Mouse (Mus musculus) CH12.LX (cell line): ENCODE measurements around the gene Tbc1d9b. TPM values are rescaled to one million over a fixed set of nuclear protein-coding genes. Genes with fewer than 3 reads are reported as not detected.
A peak's percentile ranks its signal among the peaks of the same experiment; 100 is the strongest.

Source experiments
- DNase-seq: peaks from one replicate; pipeline ENCODE4 v3.0.0-alpha.2; 2013; ENCODE audit errors: extremely low read depth
- H3K27ac ChIP-seq: 2 replicates; pipeline ENCODE4 v1.5.1; 2012; ENCODE audit warnings: low read depth, mild to moderate bottlenecking, control low read depth, moderate library complexity; ENCODE audit not compliant: insufficient read depth
- H3K27me3 ChIP-seq: replicated peaks from 2 replicates; pipeline ENCODE3; 2012; ENCODE audit warnings: inconsistent platforms
- H3K36me3 ChIP-seq, 2 experiments: replicated peaks in 1 of 2; 2 replicates each; pipeline versions ENCODE3 to v1.6.1; 2012; ENCODE audit warnings: inconsistent platforms in 1 of 2, low read length in 1 of 2, mild to moderate bottlenecking in 1 of 2, mixed read lengths in 1 of 2, moderate library complexity in 1 of 2; ENCODE audit not compliant: control insufficient read depth in 1 of 2, insufficient read depth in 1 of 2
- H3K4me1 ChIP-seq, 2 experiments: 2 replicates each; pipeline ENCODE4 v1.6.1; 2012; ENCODE audit warnings: inconsistent platforms in 1 of 2, moderate library complexity in 1 of 2; ENCODE audit not compliant: insufficient read depth in 2 of 2, control insufficient read depth in 1 of 2
- H3K4me2 ChIP-seq: 2 replicates; pipeline ENCODE4 v1.6.1; 2012; ENCODE audit warnings: low read depth, mild to moderate bottlenecking, control low read depth; ENCODE audit not compliant: poor library complexity, insufficient read depth, severe bottlenecking
- H3K4me3 ChIP-seq, 3 experiments: fragments of 150-350 bp in 1 of 3; sonication (generic) in 1 of 3; replicated peaks in 1 of 3; 2 replicates each; pipeline versions ENCODE3 to v1.5.1; 2011 to 2012; ENCODE audit warnings: low read depth in 2 of 3, low read length in 2 of 3, mild to moderate bottlenecking in 2 of 3, moderate library complexity in 2 of 3, control low read depth in 1 of 3, improper control_type of control experiment in 1 of 3, inconsistent platforms in 1 of 3, mixed read lengths in 1 of 3; ENCODE audit not compliant: poor library complexity in 1 of 3
- H3K79me2 ChIP-seq: replicated peaks from 2 replicates; pipeline ENCODE4 v1.6.1; 2012; ENCODE audit warnings: mild to moderate bottlenecking, moderate library complexity; ENCODE audit not compliant: control insufficient read depth, poor library complexity, insufficient read depth, severe bottlenecking; ENCODE audit errors: extremely low read depth
- H3K9ac ChIP-seq: 2 replicates; pipeline ENCODE4 v1.6.1; 2012; ENCODE audit warnings: low read depth, mild to moderate bottlenecking, control low read depth, moderate library complexity; ENCODE audit not compliant: insufficient read depth
- H3K9me3 ChIP-seq: replicated peaks from 2 replicates; pipeline ENCODE3; 2012; ENCODE audit warnings: low read length, inconsistent platforms, mixed read lengths
- BHLHE40 ChIP-seq: IDR thresholded peaks from 2 replicates; pipeline ENCODE4 v1.6.1; 2011; ENCODE audit warnings: mild to moderate bottlenecking, low read depth, low read length, improper control_type of control experiment
- CHD2 ChIP-seq: IDR thresholded peaks from 2 replicates; pipeline ENCODE4 v1.6.1; 2011; ENCODE audit warnings: low read length, improper control_type of control experiment
- CTCF ChIP-seq, 2 experiments: IDR thresholded peaks in 1 of 2; conservative IDR thresholded peaks in 1 of 2; 2 replicates each; pipeline ENCODE4 v1.5.1; 2011 to 2012; ENCODE audit warnings: low read depth in 2 of 2, low read length in 2 of 2, improper control_type of control experiment in 1 of 2, inconsistent platforms in 1 of 2, mild to moderate bottlenecking in 1 of 2, moderate library complexity in 1 of 2
- ELF1 ChIP-seq: IDR thresholded peaks from 2 replicates; pipeline ENCODE4 v1.6.1; 2014; ENCODE audit warnings: low read depth, mild to moderate bottlenecking, inconsistent platforms, low read length, improper control_type of control experiment
- GABPA ChIP-seq: IDR thresholded peaks from 2 replicates; pipeline ENCODE4 v1.6.1; 2012; ENCODE audit warnings: low read depth, low read length, improper control_type of control experiment, inconsistent platforms; ENCODE audit not compliant: insufficient replicate concordance
- JUN ChIP-seq: IDR thresholded peaks from 2 replicates; pipeline ENCODE4 v1.6.1; 2011; ENCODE audit warnings: low read depth, mild to moderate bottlenecking, low read length, improper control_type of control experiment, moderate library complexity; ENCODE audit not compliant: insufficient read depth
- JUND ChIP-seq: conservative IDR thresholded peaks from 2 replicates; pipeline ENCODE4 v1.6.1; 2011; ENCODE audit warnings: low read depth, low read length, improper control_type of control experiment
- MAFK ChIP-seq: IDR thresholded peaks from 2 replicates; pipeline ENCODE4 v1.6.1; 2011; ENCODE audit warnings: low read length, improper control_type of control experiment; ENCODE audit not compliant: insufficient replicate concordance
- MAX ChIP-seq: IDR thresholded peaks from 2 replicates; pipeline ENCODE4 v1.6.1; 2011; ENCODE audit warnings: low read length, improper control_type of control experiment
- MXI1 ChIP-seq: IDR thresholded peaks from 2 replicates; pipeline ENCODE4 v1.6.1; 2011; ENCODE audit warnings: mild to moderate bottlenecking, low read depth, low read length, improper control_type of control experiment
- NRF1 ChIP-seq: IDR thresholded peaks from 2 replicates; pipeline ENCODE4 v1.6.1; 2014; ENCODE audit warnings: low read depth, mild to moderate bottlenecking, inconsistent platforms, low read length, improper control_type of control experiment, moderate library complexity
- RAD21 ChIP-seq: IDR thresholded peaks from 2 replicates; pipeline ENCODE4 v1.6.1; 2011; ENCODE audit warnings: low read depth, mild to moderate bottlenecking, low read length, improper control_type of control experiment, moderate library complexity
- RCOR1 ChIP-seq: conservative IDR thresholded peaks from 2 replicates; pipeline ENCODE4 v1.6.1; 2012; ENCODE audit warnings: low read depth, mild to moderate bottlenecking, inconsistent platforms, low read length, improper control_type of control experiment
- SMC3 ChIP-seq: IDR thresholded peaks from 2 replicates; pipeline ENCODE4 v1.6.1; 2011; ENCODE audit warnings: low read depth, low read length, improper control_type of control experiment
- ZMIZ1 ChIP-seq: IDR thresholded peaks from 2 replicates; pipeline ENCODE4 v1.6.1; 2012; ENCODE audit warnings: low read depth, mild to moderate bottlenecking, inconsistent platforms, low read length, improper control_type of control experiment
- dilution Hi-C: fragments of 300-500 bp; cut with MboI; formaldehyde crosslinking; loops from 2 replicates; pipeline ENCODE4 v1.14.3; 2020; ENCODE audit warnings: low sequenced_read_pairs; ENCODE audit not compliant: extremely low pct_unique_long_range_greater_than_20kb, extremely low pct_ligation_motif_present
- in situ Hi-C: fragments of 300-500 bp; cut with MboI; formaldehyde crosslinking; loops from 3 replicates; pipeline ENCODE4 v1.14.3; 2019; ENCODE audit warnings: low sequenced_read_pairs, low pct_ligation_motif_present, low pct_unique_long_range_greater_than_20kb, mixed read lengths
- polyA plus RNA-seq: library from polyadenylated mRNA; unstranded; fragments of >175 nt; gene quantifications from 2 replicates; pipeline ENCODE4 v1.2.1, GENCODE M21; 2012; ENCODE audit warnings: low read depth; ENCODE audit not compliant: insufficient read length
- total RNA-seq, 2 experiments: library from RNA; depleted of rRNA; stranded (reverse); fragments of 300-350 nt in 1 of 2; fragments of >200 nt in 1 of 2; gene quantifications; 2 replicates each; pipeline ENCODE4 v1.2.3; 2012 to 2014

Gene Tbc1d9b
- total and polyA plus RNA-seq, 3 experiments = 14.1 to 28.6 (median 27.9) TPM

DNA sequence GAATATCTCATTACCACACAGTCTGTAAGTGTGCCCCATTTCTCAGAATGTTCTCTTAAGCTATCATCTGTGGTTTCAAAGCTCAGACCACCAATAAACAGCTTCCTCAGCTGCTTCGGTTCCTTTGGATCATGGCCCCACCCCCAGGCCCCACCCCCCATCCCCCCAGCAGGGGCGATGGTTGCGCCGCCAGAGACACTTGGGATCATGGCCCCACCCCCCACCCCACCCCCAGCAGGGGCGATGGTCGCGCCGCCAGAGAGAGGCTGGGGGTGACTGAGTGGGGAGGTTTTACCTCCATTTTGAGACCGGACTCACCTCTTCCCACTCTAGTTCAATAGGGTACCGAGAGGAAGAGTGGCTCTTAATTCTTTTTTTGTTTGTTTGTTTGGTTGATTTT is 3.4 kb upstream of the Tbc1d9b start:
- dilution Hi-C loops = no loop called here
- peaks cover 8 to 19% of the 10 kb centered on the region in 2 experiments for H3K4me1 ChIP-seq
- in situ Hi-C loops = no loop called here
- H3K9ac ChIP-seq = no peak overlapping the region
- H3K27me3 ChIP-seq = peaks cover 17% of the 10 kb centered on the region
- DNase-seq = no peak
- H3K9me3 ChIP-seq = no peaks in the 10 kb centered on the region
- H3K79me2 ChIP-seq = peaks cover 5% of the 10 kb centered on the region; the same call in 1 of the 2 replicates
- no peak overlapping the region for H3K27ac ChIP-seq
- H3K36me3 ChIP-seq = peaks cover 0 to 5% of the 10 kb centered on the region in 2 experiments
- no peak for TF ChIP-seq MAX
- no peak for TF ChIP-seq CTCF (conservative IDR thresholded peaks at IDR 0.05 in 1 of 2, IDR thresholded peaks at IDR 0.05 in 1 of 2; ENCODE audit: low read depth in 2 of 2, low read length in 2 of 2)
- TF ChIP-seq JUN = no peak
- TF ChIP-seq RCOR1 = no peak
- TF ChIP-seq NRF1 = no peak
- TF ChIP-seq JUND = no peak
- TF ChIP-seq RAD21 = no peak
- TF ChIP-seq GABPA = no peak
- TF ChIP-seq ZMIZ1 = no peak
- no peak for TF ChIP-seq SMC3
- no peak for TF ChIP-seq ELF1
- no peak for TF ChIP-seq CHD2
- TF ChIP-seq BHLHE40 = no peak
- no peak overlapping the region for H3K4me3 ChIP-seq
- H3K4me2 ChIP-seq = no peak overlapping the region

DNA sequence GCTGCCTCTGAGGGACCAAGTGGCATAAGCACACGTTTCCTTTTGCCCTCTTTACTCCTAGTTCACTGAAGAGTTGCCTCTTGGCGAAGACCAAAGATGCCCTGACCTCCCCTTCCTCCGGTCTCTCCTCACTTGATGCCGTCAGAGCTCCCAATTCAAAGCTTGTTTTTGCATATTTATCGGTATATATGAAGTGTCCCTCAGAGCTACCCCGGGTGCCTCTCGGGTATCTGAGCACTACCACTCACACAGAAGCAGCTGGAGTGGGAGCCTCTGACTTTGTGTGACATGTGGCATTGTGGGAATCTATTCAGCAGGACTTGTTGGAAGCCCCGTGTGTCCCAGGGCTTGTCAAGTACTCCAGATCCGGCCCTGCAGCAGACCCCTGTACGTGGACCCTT is 605 bp downstream of the Tbc1d9b start:
- peak overlapping the region; percentile 88 to 100 (median 90) for H3K4me3 ChIP-seq
- H3K9me3 ChIP-seq = no peaks in the 10 kb centered on the region
- in situ Hi-C loops (loop anchor here (5.0 to 10.0 kb wide), 2 partner anchors 150 to 233 kb away; no protein-coding TSS in a partner anchor), dilution Hi-C loops (no loop called here)
- TF ChIP-seq NRF1 = no peak
- TF ChIP-seq MXI1 = 0 out of 2 replicates have a peak, but pooled peaks have one; percentile 23
- no peak for TF ChIP-seq MAFK
- TF ChIP-seq MAX = 0 out of 2 replicates have a peak, but pooled peaks have one; percentile 45
- H3K9ac ChIP-seq = peak overlapping the region; percentile 76
- peaks cover 5% of the 10 kb centered on the region; the same call in 1 of the 2 replicates for H3K79me2 ChIP-seq
- peak overlapping the region; percentile 73 for H3K4me2 ChIP-seq
- peaks cover 8 to 24% of the 10 kb centered on the region in 2 experiments for H3K4me1 ChIP-seq
- peaks cover 12 to 36% of the 10 kb centered on the region in 2 experiments for H3K36me3 ChIP-seq
- peak; percentile 30 for DNase-seq
- H3K27ac ChIP-seq = no peak overlapping the region
- H3K27me3 ChIP-seq = peaks cover 2% of the 10 kb centered on the region
